Comparison of ENCODE assay signal across 9 mouse cellular contexts in genomic region chr8:106376862-106377261, GRCm38 (mm10). TPM values are rescaled to one million over a fixed set of nuclear protein-coding genes. Genes with fewer than 3 reads are reported as not detected.
DNase-seq lines count a peak whose midpoint lies in the region; ATAC-seq lines count a peak whose summit lies in the region.
"Had no signal": no experiment of that assay in that cellular context is flagged by ENCODE, and none has a peak within 500 bp of the region (broad histone marks: within the 10 kb centered on the region; RNA-seq: fewer than 3 reads in every experiment).

No protein-coding gene starts in this region.

- no peak overlapping the region for H3K4me3 ChIP-seq in intestine, embryonic 16.5 days (ENCODE audit: low read length)

- peak; percentile 44 to 56 for DNase-seq in layer of hippocampus, postnatal 10 days (ENCODE audit: low spot score in 2 of 2)
- DNase-seq in layer of hippocampus, adult 11-12 months (ENCODE audit: low spot score): no peak
- DNase-seq in testis, postnatal 10 days (ENCODE audit: low spot score): peak; percentile 58
- DNase-seq in testis, postnatal 14 days (ENCODE audit: low spot score): no peak
- DNase-seq in cerebellum, postnatal 36 days: peak; percentile 52 to 62
- peak; percentile 19 for DNase-seq in retina, postnatal 7 days (ENCODE audit: low read depth, low spot score)
- DNase-seq: adrenal gland, adult 2 months had no signal

- H3K4me1 ChIP-seq in intestine, embryonic 16.5 days (ENCODE audit: control insufficient read depth, insufficient read depth, low read length): peaks cover 7% of the 10 kb centered on the region; the same call in 1 of the 2 replicates

- no peak overlapping the region for H3K4me2 ChIP-seq in intestine, embryonic 16.5 days (ENCODE audit: low read depth, low read length)

- no peaks in the 10 kb centered on the region for H3K36me3 ChIP-seq in intestine, embryonic 16.5 days (ENCODE audit: control insufficient read depth, insufficient read depth, low read length)

- no peak overlapping the region for H3K27ac ChIP-seq in intestine, embryonic 16.5 days (ENCODE audit: low read length)

- ATAC-seq in granulocyte monocyte progenitor cell, adult 5-6 weeks (replicated peaks; ENCODE audit: poor library complexity, severe bottlenecking): no peak
- ATAC-seq in intestine, embryonic 16.5 days: no peak

- H3K9ac ChIP-seq in intestine, embryonic 16.5 days (ENCODE audit: low read depth, low read length): no peak overlapping the region

- no peaks in the 10 kb centered on the region for H3K27me3 ChIP-seq in intestine, embryonic 16.5 days (replicated peaks; ENCODE audit: control insufficient read depth, insufficient read depth, low read length)

- 35% methylated on average over 9 of the region's 9 CpGs for WGBS in intestine, embryonic 16.5 days

- H3K9me3 ChIP-seq in intestine, embryonic 16.5 days (ENCODE audit: control insufficient read depth, low read length): no peaks in the 10 kb centered on the region

RNA-seq across cellular contexts. Expression of gene Zfp90, which starts 38.3 kb away (rescaled TPM):
- 10 to 100 TPM; 20.2 to 21.5 TPM for total RNA-seq in layer of hippocampus, postnatal 10 days (2021)
- total RNA-seq in granulocyte monocyte progenitor cell, adult 5-6 weeks (2014; fragmentation: Nextera tagmentation): 6.7 and 9.2 TPM in 2 replicates
- total RNA-seq in granulocyte monocyte progenitor cell, adult 5-6 weeks (2017): 6.0 and 7.8 TPM in 2 replicates
- 11.9 and 12.5 TPM in 2 replicates for polyA plus RNA-seq in intestine, embryonic 16.5 days (2015; fragmentation: Nextera tagmentation; extraction: Ambion mirVana)

RNA-seq across cellular contexts. Expression of gene Smpd3, which starts 39.1 kb away (rescaled TPM):
- 100 to 1,000 TPM; 124 to 127 TPM for total RNA-seq in layer of hippocampus, postnatal 10 days (2021)
- not detected in 2 replicates for total RNA-seq in granulocyte monocyte progenitor cell, adult 5-6 weeks (2014; fragmentation: Nextera tagmentation)
- 0.13 TPM in 1 of 2 replicates, not detected in the other for total RNA-seq in granulocyte monocyte progenitor cell, adult 5-6 weeks (2017)
- 21.7 and 23.3 TPM in 2 replicates for polyA plus RNA-seq in intestine, embryonic 16.5 days (2015; fragmentation: Nextera tagmentation; extraction: Ambion mirVana)

Comparison
In these comparisons a context has a peak if more than half of its experiments do, and no peak if none do; other contexts are left out.
1. DNase-seq: peak in layer of hippocampus, postnatal 10 days (2 of 2), testis, postnatal 10 days (single experiment), cerebellum, postnatal 36 days (2 of 2) and retina, postnatal 7 days (single experiment); none in layer of hippocampus, adult 11-12 months (single experiment) and testis, postnatal 14 days (single experiment).
2. RNA of gene Smpd3, which starts 39.1 kb away (total RNA-seq): 124 to 127 TPM in layer of hippocampus, postnatal 10 days; 0.13 TPM in granulocyte monocyte progenitor cell, adult 5-6 weeks; every median in the first group is over 100 times any median in the second.